11 mouse cellular contexts compared by ENCODE assay signal in the genomic region with DNA sequence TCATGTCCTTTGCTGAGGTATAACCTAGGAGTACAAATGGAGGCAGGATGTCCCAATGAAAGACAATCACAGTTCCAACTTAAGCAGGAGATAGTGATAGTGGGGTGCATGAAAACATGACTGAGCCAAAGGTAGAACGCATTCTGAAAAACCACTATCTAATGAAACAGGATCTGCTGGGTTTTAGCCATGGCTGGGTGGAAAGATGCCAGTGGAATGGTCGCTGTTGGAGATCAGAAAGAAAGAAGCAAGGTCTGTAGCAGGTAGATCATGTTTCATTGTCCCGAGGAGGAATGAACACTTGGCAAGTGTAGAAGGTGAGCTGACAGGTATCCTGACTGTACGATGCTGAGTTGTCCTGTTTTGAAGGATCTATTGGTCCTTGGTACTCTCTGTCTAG.
"Had no signal": no experiment of that assay in that cellular context is flagged by ENCODE, and none has a peak within 500 bp of the region (broad histone marks: within the 10 kb centered on the region; RNA-seq: fewer than 3 reads in every experiment).

No protein-coding gene starts in this region.

- H3K27me3 ChIP-seq: limb, embryonic 13.5 days; liver, embryonic 13.5 days had no signal

- DNase-seq: kidney, postnatal 14 days; kidney, postnatal 4 days; liver; liver, embryonic 13.5 days; lung, adult 2 months; lung, postnatal 14 days; lung, postnatal 4 days; midbrain, embryonic 14.5 days; thymus, adult 18-20 months had no signal

- H3K4me3 ChIP-seq: limb, embryonic 10.5 days; limb, embryonic 13.5 days; liver, embryonic 13.5 days had no signal

- H3K27ac ChIP-seq: limb, embryonic 10.5 days; limb, embryonic 13.5 days; liver, embryonic 13.5 days had no signal

- H3K4me1 ChIP-seq: limb, embryonic 10.5 days; liver, embryonic 13.5 days had no signal
